Mouse (Mus musculus) erythroblast, adult 5-6 weeks (primary cell): ENCODE data around the gene Farp1. TPM values are rescaled to one million over a fixed set of nuclear protein-coding genes. Genes with fewer than 3 reads are reported as not detected.
"Not testable (repeated sequence)": the region's sequence is repeated elsewhere in the genome, so short reads cannot be mapped to it uniquely, and the experiment has no call there.

Experiments
- ATAC-seq: replicated peaks from 2 replicates; pipeline ENCODE4 v1.8.0; 2016; ENCODE audit warnings: moderate number of reproducible peaks, mild to moderate bottlenecking, moderate TSS enrichment, inconsistent platforms; ENCODE audit not compliant: poor library complexity, low FRiP score, severe bottlenecking
- total RNA-seq, 2 experiments: library from RNA; stranded (forward) in 1 of 2; stranded (reverse) in 1 of 2; fragments of 150-400 nt in 1 of 2; fragments of 200-764, 138-1000 nt in 1 of 2; gene quantifications; 2 replicates each; pipeline versions ENCODE4 v1.2.3 to v1.2.4; 2015 to 2017; ENCODE audit warnings: low replicate concordance in 2 of 2

Gene Farp1
- total RNA-seq, 2 experiments from 2014 or later, result 0.58 to 1.5 TPM

DNA sequence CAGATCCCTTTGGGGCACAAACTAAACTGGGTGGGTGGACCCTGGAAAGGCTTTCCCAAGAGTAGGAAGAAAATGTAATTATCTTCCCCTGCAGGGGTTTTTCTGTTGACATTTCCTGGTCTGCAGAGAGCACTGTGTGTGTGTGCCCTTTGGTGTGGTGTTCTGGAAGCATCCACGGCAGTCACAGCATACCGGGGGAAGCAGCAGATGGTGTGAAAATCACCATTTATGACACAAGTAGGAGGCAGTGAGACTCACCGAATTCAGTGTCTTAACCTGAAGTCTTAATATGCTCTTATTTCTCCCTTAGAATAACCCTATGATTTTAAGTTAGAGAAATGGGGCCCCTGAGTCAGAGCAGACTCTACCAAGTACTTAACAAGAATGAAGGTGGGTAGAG, 133.7 kb downstream of the Farp1 start:
- no peak for ATAC-seq

DNA sequence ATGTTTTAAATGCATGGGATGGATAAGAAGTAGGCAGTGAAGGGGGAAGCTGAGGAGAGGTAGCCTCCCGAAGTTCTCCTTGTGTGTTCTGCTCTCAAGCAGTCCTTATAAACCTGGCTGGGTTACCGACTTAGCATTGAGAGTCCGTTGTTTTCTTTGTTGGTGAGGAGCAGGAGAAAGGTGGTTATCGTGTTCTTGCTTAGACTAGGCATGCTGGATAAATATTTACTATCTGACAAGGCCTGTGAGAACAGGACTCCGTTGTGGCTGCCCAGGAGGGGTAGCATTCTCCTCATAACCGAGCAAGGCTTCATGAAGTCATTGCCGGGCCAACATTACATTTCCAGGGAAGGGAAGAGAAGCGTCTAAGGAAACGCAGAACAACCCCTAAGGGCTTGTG, 135.3 kb downstream of the Farp1 start:
- ATAC-seq, result no peak

- ATAC-seq, result no peak
Measured at GRCm38 (mm10) chr14:121172065-121173036, 137.4 kb downstream of the Farp1 start.

DNA sequence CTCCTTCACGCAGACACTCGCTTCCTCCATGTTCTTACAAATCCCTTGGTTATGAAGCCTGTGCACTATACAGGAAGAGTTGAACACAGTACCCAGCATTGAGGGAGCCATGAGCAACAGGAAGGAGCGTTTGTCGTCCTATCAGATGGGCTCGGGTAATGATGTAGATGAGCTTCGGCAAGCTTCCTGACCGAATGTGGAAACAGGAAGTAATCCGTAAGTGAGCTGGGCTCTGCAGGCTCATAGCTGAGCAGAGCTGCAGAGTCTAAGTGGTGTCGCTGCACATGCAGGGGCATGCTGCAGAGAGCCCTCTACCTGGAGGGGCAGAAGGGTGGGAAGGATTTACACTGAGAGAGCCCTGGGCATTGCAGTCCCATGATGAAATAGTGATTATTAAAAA, 140.4 kb downstream of the Farp1 start:
- no peak for ATAC-seq

DNA sequence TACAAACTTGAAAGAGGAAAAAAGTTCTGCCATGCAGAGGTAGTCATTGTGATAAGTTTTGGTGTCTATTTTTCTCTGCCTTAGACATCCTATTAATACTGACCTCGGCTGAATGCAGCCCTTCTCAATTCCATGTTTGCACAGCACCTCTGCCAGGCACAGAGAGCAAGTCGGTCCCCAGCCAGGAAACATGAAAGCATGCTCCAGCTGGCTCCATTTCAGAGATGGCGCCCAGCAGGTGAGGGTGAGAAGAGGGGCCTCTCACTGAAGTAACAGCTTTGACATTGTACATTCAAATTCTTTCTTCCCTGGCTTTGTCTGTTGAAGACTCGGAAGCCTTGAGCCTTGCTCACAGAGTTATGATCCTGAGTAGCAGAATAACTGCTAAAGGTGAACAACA, 140.9 kb downstream of the Farp1 start:
- no peak for ATAC-seq

GRCm38 (mm10) chr14:121177907-121178306, 142.9 kb downstream of the Farp1 start:
- ATAC-seq, result no peak

- no peak for ATAC-seq
Measured at GRCm38 (mm10) chr14:121180611-121181010, 145.6 kb downstream of the Farp1 start.

GRCm38 (mm10) chr14:121181798-121182197, 146.8 kb downstream of the Farp1 start:
- no peak for ATAC-seq

DNA sequence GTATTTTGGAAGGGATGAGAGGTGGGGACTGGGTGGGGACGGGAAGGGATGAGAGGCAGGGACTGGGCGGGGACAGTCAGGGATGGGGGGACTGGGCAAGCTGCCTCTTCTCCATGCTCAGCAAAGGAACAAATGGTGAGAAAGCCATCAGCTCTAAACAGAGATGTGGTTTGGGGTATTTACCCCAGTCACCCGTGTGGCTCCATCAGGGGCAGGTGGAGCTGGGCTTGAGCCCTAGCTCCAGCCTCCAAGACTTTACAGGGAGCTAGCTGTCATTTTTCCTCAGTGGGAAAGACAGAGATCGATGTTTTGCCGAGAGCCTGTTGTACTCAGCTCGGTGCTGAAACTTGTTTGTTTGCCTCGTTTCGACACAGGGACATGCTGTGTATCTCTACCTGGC, 148.0 kb downstream of the Farp1 start:
- no peak for ATAC-seq

DNA sequence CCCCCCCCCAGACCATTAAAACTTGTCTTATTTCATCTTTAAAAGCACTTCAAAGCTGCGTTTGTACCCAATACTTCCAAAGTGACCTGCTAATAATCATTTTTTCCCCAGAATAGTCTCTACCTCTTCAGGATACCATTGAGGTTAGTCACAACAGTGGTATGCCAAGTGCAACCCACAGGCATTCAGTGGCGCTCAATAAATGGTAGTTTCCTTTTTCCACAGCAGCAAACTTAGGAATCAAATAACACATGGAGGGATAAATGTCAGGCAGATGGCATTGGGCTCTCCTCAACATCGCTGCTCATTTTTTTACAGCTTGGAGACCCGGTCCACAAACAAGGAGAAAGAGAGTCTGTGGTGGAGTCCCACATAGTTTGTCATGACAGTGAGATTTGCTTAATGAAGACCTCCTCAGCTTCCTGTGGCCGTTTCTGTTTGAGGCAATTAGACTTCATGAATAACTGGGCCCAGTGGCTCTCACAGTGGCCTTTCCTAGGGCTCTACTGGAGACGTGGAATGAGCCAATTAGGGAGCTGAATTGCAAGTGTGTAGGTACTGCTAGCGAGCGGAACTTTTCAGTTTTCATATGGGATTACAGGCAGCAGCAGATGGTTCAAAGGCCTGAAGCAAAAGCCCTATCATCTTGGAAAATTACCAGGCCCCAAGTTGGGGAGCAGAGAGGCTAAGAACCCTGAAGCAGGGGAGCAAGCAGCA, 148.6 kb downstream of the Farp1 start:
- no peak for ATAC-seq

DNA sequence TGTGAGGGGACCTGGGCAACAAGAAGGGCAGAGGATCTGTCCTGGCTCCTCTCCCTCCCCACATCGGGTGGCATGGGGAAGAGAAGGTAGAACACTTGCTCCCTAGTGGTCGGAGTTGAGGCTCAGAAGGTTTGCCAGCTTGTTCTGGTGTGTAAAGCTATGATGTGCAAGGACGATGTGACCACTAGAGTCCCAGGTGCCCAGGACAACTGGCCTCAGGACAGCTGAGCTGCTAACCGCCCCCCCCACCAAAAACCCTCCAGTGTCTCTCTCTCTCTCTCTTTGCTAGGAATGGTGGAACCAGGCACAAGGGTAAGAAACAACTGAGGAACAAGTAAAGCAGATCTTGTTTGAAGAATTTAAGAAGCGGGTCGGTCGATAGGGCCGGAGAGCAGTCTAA, 149.4 kb downstream of the Farp1 start:
- ATAC-seq, result no peak

DNA sequence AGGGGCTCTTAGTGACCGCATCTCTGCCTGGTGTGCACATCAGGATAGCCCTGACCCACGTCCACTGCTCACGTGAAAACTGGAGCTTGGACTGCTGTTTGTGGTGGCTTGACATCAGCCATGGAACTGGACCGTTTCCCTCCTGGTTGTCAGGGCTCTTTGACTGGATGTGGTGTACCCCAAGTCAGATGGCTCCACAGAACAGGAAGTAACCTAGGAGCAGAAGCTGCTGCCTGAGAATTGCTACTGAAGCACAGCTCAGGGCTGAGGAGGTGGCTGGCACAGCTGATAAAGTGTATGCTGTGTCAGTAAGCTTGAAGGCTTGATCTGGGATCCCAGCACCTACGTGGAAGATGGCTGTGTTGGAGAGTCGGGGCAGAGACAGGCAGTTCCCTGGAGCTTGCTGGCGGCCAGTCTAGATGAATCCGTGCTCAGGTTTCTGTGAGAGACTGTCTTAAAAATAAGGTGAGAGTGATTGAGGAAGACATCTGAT, 151.4 kb downstream of the Farp1 start:
- ATAC-seq, result no peak

DNA sequence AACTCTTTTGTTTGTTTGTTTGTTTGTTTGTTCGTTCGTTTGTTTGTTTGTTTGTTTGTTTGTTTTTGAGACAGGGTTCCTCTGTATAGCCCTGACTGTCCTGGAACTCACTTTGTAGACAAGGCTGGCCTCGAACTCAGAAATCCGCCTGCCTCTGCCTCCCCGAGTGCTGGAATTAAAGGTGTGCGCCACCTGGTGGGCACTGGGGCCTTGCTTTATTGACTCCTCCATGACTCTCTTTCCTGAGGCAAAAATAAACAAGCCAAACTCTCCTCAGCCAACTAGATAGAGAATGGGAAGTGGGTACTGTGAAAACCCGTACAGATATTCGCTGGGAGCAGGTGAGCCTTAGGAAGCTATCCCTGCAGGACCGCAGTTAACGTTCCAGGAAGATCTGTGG, 154.8 kb downstream of the Farp1 start:
- ATAC-seq, result not testable (repeated sequence)

DNA sequence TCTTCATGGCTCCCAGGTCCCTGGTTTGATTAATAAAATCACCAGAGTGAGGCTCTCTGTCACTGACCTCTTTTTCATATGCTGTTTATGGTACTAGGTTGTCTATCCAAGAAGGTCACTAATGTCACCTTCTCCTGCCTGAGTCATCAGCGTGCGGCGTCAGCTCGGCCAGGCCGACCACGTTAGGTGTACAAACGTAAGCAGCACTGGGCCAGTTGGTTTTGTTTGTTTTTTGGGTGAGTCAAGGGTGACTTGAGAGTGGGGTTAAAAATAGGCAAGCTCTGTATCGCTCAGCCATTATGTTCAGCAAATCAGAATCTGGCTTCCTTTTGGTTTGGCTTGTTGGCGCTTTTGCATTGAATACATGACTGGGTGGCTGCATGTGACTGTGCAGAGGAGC, 155.4 kb downstream of the Farp1 start:
- no peak for ATAC-seq

- no peak for ATAC-seq
Measured at GRCm38 (mm10) chr14:121191739-121192138, 156.7 kb downstream of the Farp1 start.

DNA sequence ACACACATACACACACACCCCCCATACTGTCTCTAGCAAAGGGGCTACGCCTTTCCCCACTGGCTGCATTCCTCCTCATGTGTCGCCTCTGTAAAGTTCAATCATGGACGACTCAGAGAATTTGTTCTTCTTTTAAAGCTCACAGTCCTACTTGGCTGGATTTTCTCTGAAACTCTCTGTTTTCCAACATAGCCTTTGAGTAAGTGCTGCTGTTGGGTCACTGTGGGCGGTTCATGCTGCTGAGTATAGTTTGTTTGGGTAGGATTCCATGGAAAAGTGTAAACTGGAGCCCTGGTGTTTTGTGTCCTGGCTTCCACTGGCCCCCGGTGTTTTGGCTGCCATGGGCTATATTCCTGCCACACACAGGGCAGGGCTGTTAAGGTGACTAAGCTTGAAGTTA, 157.4 kb downstream of the Farp1 start:
- no peak for ATAC-seq

GRCm38 (mm10) chr14:121193981-121194380, 159.0 kb downstream of the Farp1 start:
- no peak for ATAC-seq

- ATAC-seq, result no peak
Measured at GRCm38 (mm10) chr14:121198915-121199572, 164.0 kb downstream of the Farp1 start.

- no peak for ATAC-seq
Measured at GRCm38 (mm10) chr14:121199789-121200188, 164.8 kb downstream of the Farp1 start.

DNA sequence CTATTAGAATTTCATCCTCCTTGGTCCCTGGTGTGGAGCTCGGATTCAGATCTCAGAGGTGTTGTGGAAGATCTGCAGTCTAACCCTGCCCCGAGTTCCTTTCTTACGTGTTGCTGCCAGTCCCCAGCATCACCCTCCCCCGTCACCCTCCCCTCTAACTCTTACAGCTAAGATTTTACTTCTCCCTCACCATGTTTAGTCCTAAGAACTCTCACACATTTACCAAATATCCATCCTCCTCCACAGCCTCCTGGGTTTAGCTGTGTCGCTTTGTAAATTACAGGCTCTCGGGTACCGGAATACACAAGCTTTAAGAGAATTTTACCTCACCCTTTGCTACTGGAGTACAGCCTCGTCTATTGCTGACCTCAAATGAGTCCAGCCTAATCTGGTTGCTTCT, 165.4 kb downstream of the Farp1 start:
- ATAC-seq, result no peak
